Mouse (Mus musculus) forebrain, embryonic 16.5 days (tissue): ENCODE results near the gene Orai2. TPM values are rescaled to one million over a fixed set of nuclear protein-coding genes. Genes with fewer than 3 reads are reported as not detected.
"Not testable (repeated sequence)": the region's sequence is repeated elsewhere in the genome, so short reads cannot be mapped to it uniquely, and the experiment has no call there.

Source experiments
- ATAC-seq: fragments of 200-750 bp; cut with Nextera tagmentation; 2 replicates; pipeline ENCODE4 v1.8.0; 2017; ENCODE audit warnings: mild to moderate bottlenecking, moderate library complexity
- H3K27ac ChIP-seq: fragments of 300-500 bp; sonication (generic); 2 replicates; pipeline ENCODE4 v1.5.1; 2014; ENCODE audit warnings: low read length, control low read depth
- H3K27me3 ChIP-seq: fragments of 300-500 bp; sonication (generic); replicated peaks from 2 replicates; pipeline ENCODE4 v1.6.1; 2014; ENCODE audit warnings: low read length; ENCODE audit not compliant: control insufficient read depth, insufficient read depth
- H3K36me3 ChIP-seq: fragments of 300-500 bp; sonication (generic); 2 replicates; pipeline ENCODE4 v1.6.1; 2014; ENCODE audit not compliant: control insufficient read depth, insufficient read depth
- H3K4me1 ChIP-seq: fragments of 300-500 bp; sonication (generic); replicated peaks from 2 replicates; pipeline ENCODE4 v1.6.1; 2014; ENCODE audit warnings: low read length; ENCODE audit not compliant: control insufficient read depth, insufficient read depth
- H3K4me2 ChIP-seq: fragments of 300-500 bp; sonication (generic); 2 replicates; pipeline ENCODE4 v1.6.1; 2014; ENCODE audit warnings: mild to moderate bottlenecking, low read length, control low read depth
- H3K4me3 ChIP-seq: fragments of 300-500 bp; sonication (generic); replicated peaks from 2 replicates; pipeline ENCODE4 v1.5.1; 2014; ENCODE audit warnings: mild to moderate bottlenecking, low read length, control low read depth
- H3K9ac ChIP-seq: fragments of 300-500 bp; sonication (generic); replicated peaks from 2 replicates; pipeline ENCODE4 v1.6.1; 2014; ENCODE audit warnings: low read depth, low read length, control low read depth
- H3K9me3 ChIP-seq: fragments of 300-500 bp; sonication (generic); 2 replicates; pipeline ENCODE4 v1.6.1; 2016; ENCODE audit warnings: low read length; ENCODE audit not compliant: control insufficient read depth
- WGBS: fragments of 180-500 bp; shearing (Covaris S2); extraction: QIAGEN DNeasy Blood & Tissue Kit; methylation state at CpG from one replicate; pipeline ENCODE4 v1.1.7; 2014; 5-methylcytosine and 5-hydroxymethylcytosine counted together
- polyA plus RNA-seq: library from polyadenylated mRNA; unstranded; fragments of >200 nt; fragmentation: Nextera tagmentation; extraction: Ambion mirVana; gene quantifications from 2 replicates; pipeline ENCODE4 v1.2.1, GENCODE M21; 2015

The Orai2 gene
- polyA plus RNA-seq, 1 experiment from 2014 or later, result 44.2 TPM

DNA sequence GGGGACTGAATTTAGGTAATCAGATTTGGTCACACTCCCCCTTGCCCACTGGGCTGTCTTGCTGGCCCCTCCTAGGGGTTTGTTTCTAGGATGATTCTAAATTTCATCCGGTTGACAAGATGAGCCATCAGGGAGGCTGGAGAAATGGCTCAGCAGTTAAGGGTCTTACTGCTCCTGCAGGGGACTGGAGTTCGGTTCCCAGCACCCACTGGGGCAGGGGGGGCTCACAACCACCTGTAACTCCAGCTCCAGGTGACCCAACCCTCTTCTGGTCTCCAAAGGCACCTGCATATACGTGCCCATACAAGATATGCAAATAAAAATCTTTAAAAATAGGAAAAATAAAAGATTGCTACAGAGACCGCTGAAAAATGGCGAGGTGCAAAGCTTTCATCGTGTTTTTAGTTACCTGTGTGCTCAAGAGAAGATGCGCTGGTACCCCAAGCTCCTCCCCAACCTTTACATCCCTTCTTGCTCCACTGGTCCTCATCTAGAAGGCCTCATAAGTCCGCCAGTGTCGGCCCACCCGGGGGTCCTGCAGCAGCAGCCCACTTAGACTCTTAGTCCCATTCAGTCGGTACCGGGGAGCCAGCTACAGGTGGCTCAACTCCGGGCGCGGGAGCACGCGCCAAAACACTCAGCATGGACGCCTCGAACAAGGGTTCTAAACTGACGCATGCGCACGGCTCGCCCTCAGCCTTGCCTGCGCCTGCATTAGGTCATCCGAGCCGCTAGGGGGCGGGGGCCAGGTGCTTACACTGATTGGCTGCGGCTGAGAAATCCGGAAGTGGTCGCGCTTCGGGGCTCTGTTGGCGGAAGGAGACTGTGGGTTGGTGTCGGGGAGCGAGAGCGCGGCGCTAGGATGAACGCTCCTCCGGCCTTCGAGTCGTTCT, 54.4 kb downstream of the Orai2 start, which contains the start of gene Polr2j:
Gene Polr2j, plus strand, starts transcription at position 741 of the 893 bp plus-strand sequence.
- peaks cover 9% of the 10 kb centered on the region for H3K36me3 ChIP-seq
- H3K9ac ChIP-seq, result peak within 1 kb of the TSS; percentile 85
- H3K27ac ChIP-seq, result peak within 1 kb of the TSS; percentile 70
- peak; percentile 98 for ATAC-seq
- H3K4me2 ChIP-seq, result peak within 1 kb of the TSS; percentile 92
- peaks cover 19% of the 10 kb centered on the region for H3K4me1 ChIP-seq
- 3% methylated on average over 42 of the region's 42 CpGs for WGBS
- no peaks in the 10 kb centered on the region for H3K27me3 ChIP-seq
- peak within 1 kb of the TSS; percentile 88 for H3K4me3 ChIP-seq
- H3K9me3 ChIP-seq, result no peaks in the 10 kb centered on the region

DNA sequence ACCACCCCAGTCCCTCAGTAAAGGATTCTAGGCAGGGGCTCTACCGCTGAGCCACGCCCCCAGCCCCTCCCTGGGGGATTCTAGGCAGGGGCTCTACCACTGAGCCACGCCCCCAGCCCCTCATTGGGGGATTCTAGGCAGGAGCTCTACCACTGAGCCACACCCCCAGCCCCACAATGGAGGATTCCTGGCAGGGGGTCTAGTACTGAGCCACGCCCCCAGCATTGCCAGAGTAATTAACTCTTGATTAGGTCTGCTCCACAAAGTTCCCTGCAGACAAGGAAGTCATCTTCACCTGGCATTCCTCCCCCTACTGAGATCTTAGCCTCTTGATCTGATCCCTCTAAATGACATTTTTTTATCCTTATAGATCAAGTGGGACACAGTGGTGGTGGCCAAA, 57.0 kb downstream of the Orai2 start:
- ATAC-seq, H3K27me3 ChIP-seq: not testable (repeated sequence)
- peaks cover 19% of the 10 kb centered on the region for H3K4me1 ChIP-seq

DNA sequence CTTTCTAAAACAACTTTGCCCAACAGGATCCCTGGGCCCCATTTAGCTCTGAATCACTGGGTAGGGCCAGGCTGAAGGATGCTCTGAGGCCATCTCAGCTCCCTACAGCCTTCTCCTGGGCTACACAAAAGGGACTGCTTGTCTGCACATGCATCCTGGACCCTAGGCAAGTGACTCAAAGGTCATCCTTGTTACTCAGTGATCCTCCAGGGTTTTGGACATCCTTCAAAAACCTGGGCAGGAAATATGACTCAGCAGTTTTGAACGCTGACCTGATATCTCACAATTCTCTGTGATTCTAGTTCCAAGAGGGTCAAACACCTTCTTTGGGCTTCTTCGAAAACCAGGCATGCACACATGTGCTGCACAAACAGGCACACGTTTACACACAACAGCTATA, 61.5 kb downstream of the Orai2 start:
- ATAC-seq, result no peak
- H3K9me3 ChIP-seq, result no peaks in the 10 kb centered on the region
- no peak overlapping the region for H3K27ac ChIP-seq
- H3K36me3 ChIP-seq, result no peaks in the 10 kb centered on the region
- no peak overlapping the region for H3K9ac ChIP-seq
- no peaks in the 10 kb centered on the region for H3K4me1 ChIP-seq
- WGBS, result 87% methylated on average over 3 of the region's 3 CpGs
- H3K4me3 ChIP-seq, result no peak overlapping the region
- H3K27me3 ChIP-seq, result no peaks in the 10 kb centered on the region
- no peak overlapping the region for H3K4me2 ChIP-seq

More for the DNA sequence above, 57.0 kb downstream of the Orai2 start:
- not testable (repeated sequence) for H3K4me3 ChIP-seq, H3K9me3 ChIP-seq, H3K27ac ChIP-seq, H3K9ac ChIP-seq, H3K4me2 ChIP-seq, H3K36me3 ChIP-seq
- WGBS, result 36% methylated on average over 4 of the region's 4 CpGs

DNA sequence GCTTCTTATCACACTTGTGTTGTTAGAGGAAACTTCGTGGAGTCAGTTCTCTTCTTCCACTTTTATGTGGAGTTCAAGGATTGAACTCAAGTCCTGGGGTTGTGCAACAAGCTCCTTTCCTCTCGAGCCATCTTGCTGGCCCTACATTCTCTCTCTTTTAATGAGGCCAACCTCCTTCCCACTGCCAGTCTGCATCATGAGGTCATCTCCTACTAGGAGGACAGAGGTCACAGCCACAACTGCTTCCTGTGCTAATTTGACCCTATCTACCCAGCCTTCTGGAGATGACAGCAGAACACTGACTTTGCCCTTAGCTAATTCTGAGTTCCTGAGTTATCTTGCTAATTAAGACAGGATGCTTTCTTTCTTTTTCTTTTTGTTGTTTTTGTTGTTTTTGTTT, 62.0 kb downstream of the Orai2 start:
- no peak overlapping the region for H3K4me2 ChIP-seq
- WGBS, result 60% methylated on average over 2 of the region's 2 CpGs
- H3K4me1 ChIP-seq, result no peaks in the 10 kb centered on the region
- ATAC-seq, result no peak
- no peaks in the 10 kb centered on the region for H3K27me3 ChIP-seq
- no peak overlapping the region for H3K9ac ChIP-seq
- H3K4me3 ChIP-seq, result no peak overlapping the region
- H3K9me3 ChIP-seq, result no peaks in the 10 kb centered on the region
- no peaks in the 10 kb centered on the region for H3K36me3 ChIP-seq
- H3K27ac ChIP-seq, result no peak overlapping the region

DNA sequence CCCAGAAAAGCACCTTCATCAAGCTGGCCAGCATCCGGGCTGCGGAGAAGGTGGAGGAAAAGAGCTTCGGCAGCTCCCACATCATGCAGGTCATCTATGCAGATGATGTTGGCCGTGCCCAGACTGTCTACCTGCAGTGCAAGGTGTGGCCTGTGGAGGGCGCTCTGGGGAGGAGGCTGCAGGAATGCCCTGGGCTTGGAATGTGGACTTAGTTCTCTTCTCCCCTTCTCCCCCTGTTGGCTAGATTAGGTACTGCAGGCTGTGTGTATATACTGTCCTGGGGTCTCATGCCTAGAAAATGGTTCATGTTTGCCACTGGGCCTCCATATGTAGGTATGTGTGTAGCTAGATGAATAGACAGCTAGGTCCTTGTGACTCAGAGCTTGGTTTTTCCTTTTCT, 66.0 kb downstream of the Orai2 start:
- no peak for ATAC-seq
- Histone ChIP-seq H3K4me1 (peaks cover 6% of the 10 kb centered on the region; the same call in 1 of the 2 replicates), H3K36me3 (no peaks in the 10 kb centered on the region), H3K4me2 (no peak overlapping the region), H3K27me3 (0 out of 2 replicates have a peak, but pooled peaks cover 2% of the 10 kb centered on the region), H3K9me3 (no peaks in the 10 kb centered on the region), H3K27ac (no peak overlapping the region), H3K9ac (no peak overlapping the region), H3K4me3 (no peak overlapping the region)
- WGBS, result 91% methylated on average over 5 of the region's 5 CpGs

DNA sequence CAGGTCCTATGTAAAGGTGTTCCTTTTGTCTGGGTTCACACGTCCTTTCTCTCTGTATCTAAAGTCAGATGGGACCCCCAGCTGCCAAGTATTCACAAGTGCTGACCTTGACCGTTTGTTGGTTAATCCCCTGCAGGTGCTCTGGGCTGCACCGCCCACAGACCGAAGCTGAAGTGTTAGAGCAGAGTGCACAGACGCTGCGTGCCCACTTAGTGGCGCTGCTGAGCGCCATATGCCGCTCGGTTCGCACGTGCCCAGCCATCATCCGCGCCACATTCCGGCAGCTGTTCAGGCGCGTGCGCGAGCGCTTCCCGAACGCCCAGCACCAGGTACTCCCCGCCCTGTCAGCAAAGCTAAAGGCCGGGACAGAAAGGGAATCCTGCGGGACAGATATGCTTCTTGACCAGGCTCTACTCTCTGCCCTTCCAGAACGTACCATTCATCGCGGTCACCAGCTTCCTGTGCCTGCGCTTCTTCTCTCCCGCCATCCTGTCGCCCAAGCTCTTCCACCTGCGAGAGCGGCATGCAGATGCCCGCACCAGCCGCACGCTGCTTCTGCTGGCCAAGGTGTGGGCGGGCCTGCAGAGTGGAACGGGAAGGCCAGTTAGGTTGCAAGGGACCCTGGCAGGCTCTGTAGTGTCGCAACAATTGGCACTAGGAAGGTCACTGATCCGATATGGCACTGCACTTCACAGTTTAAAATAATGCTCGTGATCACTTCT, 68.3 kb downstream of the Orai2 start:
- 6% methylated on average over 41 of the region's 41 CpGs for WGBS
- Histone ChIP-seq H3K9ac (peak overlapping the region; percentile 62), H3K36me3 (no peaks in the 10 kb centered on the region), H3K9me3 (no peaks in the 10 kb centered on the region), H3K4me2 (peak overlapping the region; percentile 82), H3K4me1 (peaks cover 6% of the 10 kb centered on the region; the same call in 1 of the 2 replicates), H3K27me3 (0 out of 2 replicates have a peak, but pooled peaks cover 2% of the 10 kb centered on the region), H3K4me3 (peak overlapping the region; percentile 44), H3K27ac (no peak overlapping the region)
- peak; percentile 94 for ATAC-seq

DNA sequence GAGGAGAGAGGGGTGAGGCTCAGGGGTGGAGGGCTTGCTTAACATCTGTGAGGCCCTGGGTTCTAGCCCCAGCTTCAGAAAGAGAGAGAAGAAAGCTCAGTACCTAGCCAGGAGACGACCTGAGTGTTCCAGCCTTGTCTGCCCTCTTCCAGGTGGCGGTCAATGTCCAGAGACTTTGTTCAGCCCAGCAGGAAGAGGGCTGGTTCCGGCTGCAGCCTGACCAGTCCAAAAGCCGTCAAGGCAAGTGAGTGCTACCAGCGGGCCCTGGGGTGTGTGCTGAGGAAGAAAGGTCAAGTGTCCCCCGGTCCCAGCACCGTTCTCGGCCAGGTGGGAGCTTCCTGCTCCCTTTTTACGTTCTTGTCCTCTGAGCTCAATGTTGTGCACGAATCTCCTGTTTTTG, 72.0 kb downstream of the Orai2 start:
- Histone ChIP-seq H3K4me2 (no peak overlapping the region), H3K9me3 (no peaks in the 10 kb centered on the region), H3K36me3 (no peaks in the 10 kb centered on the region), H3K27me3 (0 out of 2 replicates have a peak, but pooled peaks cover 2% of the 10 kb centered on the region), H3K4me3 (no peak overlapping the region), H3K27ac (no peak overlapping the region), H3K4me1 (peaks cover 6% of the 10 kb centered on the region; the same call in 1 of the 2 replicates), H3K9ac (no peak overlapping the region)
- 84% methylated on average over 10 of the region's 10 CpGs for WGBS
- ATAC-seq, result no peak
